Mouse (Mus musculus): ENCODE results near the gene Olfr325. TPM values are rescaled to one million over a fixed set of nuclear protein-coding genes. Genes with fewer than 3 reads are reported as not detected.

The Olfr325 gene
- total RNA-seq, 1 experiment from 2014 or later, result not detected

GRCm38 (mm10) chr11:58618793-58619192 is 41.3 kb downstream of the Olfr325 start:
- ATAC-seq (replicated peaks; ENCODE audit: low read depth, poor library complexity, severe bottlenecking), result no peak

GRCm38 (mm10) chr11:58626146-58626545 is 48.6 kb downstream of the Olfr325 start:
- ATAC-seq (replicated peaks; ENCODE audit: low read depth, poor library complexity, severe bottlenecking), result 0 out of 2 replicates have a peak, but pooled peaks have one; percentile 29

- ATAC-seq (replicated peaks; ENCODE audit: low read depth, poor library complexity, severe bottlenecking), result no peak
These were observed 52.9 kb downstream of the Olfr325 start, which contains the start of gene Olfr323 for GRCm38 (mm10) chr11:58630401-58630800. Olfr323 (minus strand) TSS chr11:58630501.

Other genes starting within 250 kb of the Olfr325 start
- 23.0 and 25.8 TPM in 2 replicates for gene Zfp672, start 247.4 kb upstream of the Olfr325 start, total RNA-seq (2017)
- gene Sh3bp5l, start 247.0 kb upstream of the Olfr325 start, total RNA-seq (2017), result 12.7 and 13.5 TPM in 2 replicates
- gene Lypd8, start 198.7 kb upstream of the Olfr325 start, total RNA-seq (2017), result not detected in 2 replicates
- gene 1810065E05Rik, start 156.6 kb upstream of the Olfr325 start, total RNA-seq (2017), result not detected in 2 replicates
- gene Gm12253, start 145.2 kb upstream of the Olfr325 start, total RNA-seq (2017), result not detected in 2 replicates
- not detected in 2 replicates for gene Lypd9, start 124.8 kb upstream of the Olfr325 start, total RNA-seq (2017)
- not detected in 2 replicates for gene Olfr30, start 115.5 kb upstream of the Olfr325 start, total RNA-seq (2017)
- gene Olfr332, start 85.2 kb upstream of the Olfr325 start, total RNA-seq (2017), result not detected in 2 replicates
- gene Olfr331, start 75.2 kb upstream of the Olfr325 start, total RNA-seq (2017), result not detected in 2 replicates
- gene Olfr330, start 42.9 kb upstream of the Olfr325 start, total RNA-seq (2017), result not detected in 2 replicates
- not detected in 2 replicates for gene Olfr329-ps, start 31.3 kb upstream of the Olfr325 start, total RNA-seq (2017)
- gene Olfr328, start 22.1 kb upstream of the Olfr325 start, total RNA-seq (2017), result not detected in 2 replicates
- not detected in 2 replicates for gene Olfr224, start 7.2 kb upstream of the Olfr325 start, total RNA-seq (2017)
- not detected in 2 replicates for gene Olfr324, start 17.4 kb downstream of the Olfr325 start, total RNA-seq (2017)
- not detected in 2 replicates for gene 2210407C18Rik, start 38.3 kb downstream of the Olfr325 start, total RNA-seq (2017)
- gene Olfr323, start 52.8 kb downstream of the Olfr325 start, total RNA-seq (2017), result not detected in 2 replicates
- 4.7 and 8.4 TPM in 2 replicates for gene Trim58, start 62.7 kb downstream of the Olfr325 start, total RNA-seq (2017)
- 0.27 TPM in 1 of 2 replicates, not detected in the other for gene Olfr322, start 81.1 kb downstream of the Olfr325 start, total RNA-seq (2017)
- gene Olfr320, start 103.4 kb downstream of the Olfr325 start, total RNA-seq (2017), result not detected in 2 replicates
- gene Olfr319, start 121.4 kb downstream of the Olfr325 start, total RNA-seq (2017), result not detected in 2 replicates
- gene Olfr318, start 146.3 kb downstream of the Olfr325 start, total RNA-seq (2017), result not detected in 2 replicates
- not detected in 2 replicates for gene Olfr317, start 161.5 kb downstream of the Olfr325 start, total RNA-seq (2017)
- gene Olfr316, start 175.0 kb downstream of the Olfr325 start, total RNA-seq (2017), result not detected in 2 replicates
- gene Olfr315, start 195.5 kb downstream of the Olfr325 start, total RNA-seq (2017), result not detected in 2 replicates
- gene Olfr314, start 205.2 kb downstream of the Olfr325 start, total RNA-seq (2017), result not detected in 2 replicates
- gene Fam183b, start 224.2 kb downstream of the Olfr325 start, total RNA-seq (2017), result not detected in 2 replicates
- not detected in 2 replicates for gene Olfr313, start 237.3 kb downstream of the Olfr325 start, total RNA-seq (2017)